Mouse (Mus musculus): Measurements from ENCODE around the gene Cldn7. TPM values are rescaled to one million over a fixed set of nuclear protein-coding genes. Genes with fewer than 3 reads are reported as not detected.
"Not testable (repeated sequence)": the region's sequence is repeated elsewhere in the genome, so short reads cannot be mapped to it uniquely, and the experiment has no call there.

Gene Cldn7
- under 1 TPM in 1 of 4 experiments, not detected in 3; 0.55 TPM for total RNA-seq (2022)

DNA sequence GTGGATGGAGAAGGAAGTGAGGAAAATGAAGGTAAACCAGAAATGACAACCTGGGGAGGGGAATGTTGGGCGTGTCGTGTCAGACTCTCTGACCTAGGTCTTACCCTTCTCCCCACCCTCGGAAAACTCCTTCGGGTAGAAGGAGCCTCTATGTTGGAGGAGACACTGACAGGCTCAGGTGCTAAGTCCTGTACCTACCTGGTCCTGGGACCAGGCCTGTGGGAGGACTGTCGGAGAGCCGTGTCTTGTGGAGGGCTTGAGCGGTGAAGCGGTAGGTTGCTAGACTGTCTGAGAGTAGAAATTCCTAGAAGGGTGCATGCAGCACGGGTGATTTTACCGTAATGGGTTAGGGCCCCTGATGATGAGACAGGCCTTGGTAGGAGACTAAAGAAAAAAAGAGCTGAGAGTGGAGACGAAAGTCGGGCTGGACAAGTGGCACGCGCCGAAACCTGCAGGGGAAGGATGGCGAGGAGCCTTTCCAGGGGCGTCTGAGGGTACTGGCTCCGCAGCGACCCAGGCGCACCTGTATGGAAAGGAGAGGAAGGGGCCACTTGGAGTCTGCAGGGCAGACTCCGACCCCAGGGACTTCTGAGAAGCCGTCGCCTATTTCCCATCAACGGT, at the start of gene Cldn7:
TSS of gene Cldn7 (plus strand) at position 130 of the 621 bp plus-strand sequence.
- no peak for DNase-seq

DNA sequence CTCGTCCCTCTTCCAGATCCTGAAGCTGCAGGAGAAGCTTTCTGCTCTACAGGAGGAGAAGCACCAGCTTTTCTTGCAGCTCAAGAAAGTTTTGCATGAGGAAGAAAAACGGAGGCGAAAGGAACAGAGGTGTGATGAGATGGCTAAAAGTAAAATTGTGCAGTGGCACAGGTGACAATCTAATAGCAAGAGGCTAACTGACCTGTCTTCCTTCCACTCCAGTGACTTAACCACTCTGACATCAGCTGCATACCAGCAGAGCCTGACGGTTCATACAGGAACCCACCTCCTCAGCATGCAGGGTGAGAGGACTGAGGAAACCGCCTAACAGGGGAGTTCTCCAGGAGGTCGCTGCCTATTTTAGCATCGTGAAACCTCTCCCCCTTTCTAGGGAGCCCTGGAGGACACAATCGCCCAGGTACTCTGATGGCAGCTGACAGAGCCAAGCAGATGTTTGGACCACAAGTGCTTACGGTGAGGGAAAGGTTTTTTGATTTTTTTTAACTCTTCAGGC, 49.6 kb upstream of the Cldn7 start:
- DNase-seq: no peak

DNA sequence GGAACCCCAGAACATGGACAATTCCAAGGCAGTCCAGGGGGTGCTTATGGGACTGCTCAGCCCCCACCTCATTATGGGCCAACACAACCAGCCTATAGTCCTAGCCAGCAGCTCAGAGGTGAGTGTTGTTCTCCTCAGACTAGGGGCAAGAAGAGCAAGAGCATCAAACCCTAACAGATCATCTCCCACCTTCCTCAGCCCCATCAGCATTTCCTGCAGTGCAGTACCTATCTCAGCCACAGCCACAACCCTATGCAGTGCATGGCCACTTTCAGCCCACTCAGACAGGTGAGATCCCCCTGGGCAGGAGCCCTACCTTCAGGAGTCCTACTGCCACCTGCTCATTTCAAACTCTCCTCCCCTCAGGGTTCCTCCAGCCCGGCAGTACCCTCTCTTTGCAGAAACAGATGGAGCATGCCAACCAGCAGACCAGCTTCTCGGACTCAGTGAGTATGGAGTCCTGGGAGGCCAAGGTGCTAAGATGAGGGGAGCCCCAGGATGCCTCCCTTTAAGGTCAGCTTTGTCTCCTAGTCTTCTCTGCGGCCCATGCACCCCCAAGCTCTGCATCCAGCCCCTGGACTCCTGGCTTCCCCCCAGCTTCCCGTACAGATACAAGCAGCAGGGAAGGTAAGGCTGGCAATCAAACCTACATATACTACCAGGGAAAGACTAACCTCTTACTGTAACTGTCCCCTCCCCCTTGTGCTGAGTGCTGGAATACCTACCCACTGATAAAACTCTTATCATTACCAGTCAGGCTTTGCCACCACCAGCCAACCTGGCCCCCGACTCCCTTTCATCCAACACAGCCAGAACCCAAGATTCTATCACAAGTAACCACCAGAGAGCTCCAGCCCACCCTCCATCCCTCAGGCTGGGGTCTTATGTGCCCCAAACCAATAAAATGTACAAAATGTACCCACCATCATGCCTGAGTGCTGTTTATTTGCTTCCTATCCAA, 48.6 kb upstream of the Cldn7 start:
- no peak for DNase-seq

DNA sequence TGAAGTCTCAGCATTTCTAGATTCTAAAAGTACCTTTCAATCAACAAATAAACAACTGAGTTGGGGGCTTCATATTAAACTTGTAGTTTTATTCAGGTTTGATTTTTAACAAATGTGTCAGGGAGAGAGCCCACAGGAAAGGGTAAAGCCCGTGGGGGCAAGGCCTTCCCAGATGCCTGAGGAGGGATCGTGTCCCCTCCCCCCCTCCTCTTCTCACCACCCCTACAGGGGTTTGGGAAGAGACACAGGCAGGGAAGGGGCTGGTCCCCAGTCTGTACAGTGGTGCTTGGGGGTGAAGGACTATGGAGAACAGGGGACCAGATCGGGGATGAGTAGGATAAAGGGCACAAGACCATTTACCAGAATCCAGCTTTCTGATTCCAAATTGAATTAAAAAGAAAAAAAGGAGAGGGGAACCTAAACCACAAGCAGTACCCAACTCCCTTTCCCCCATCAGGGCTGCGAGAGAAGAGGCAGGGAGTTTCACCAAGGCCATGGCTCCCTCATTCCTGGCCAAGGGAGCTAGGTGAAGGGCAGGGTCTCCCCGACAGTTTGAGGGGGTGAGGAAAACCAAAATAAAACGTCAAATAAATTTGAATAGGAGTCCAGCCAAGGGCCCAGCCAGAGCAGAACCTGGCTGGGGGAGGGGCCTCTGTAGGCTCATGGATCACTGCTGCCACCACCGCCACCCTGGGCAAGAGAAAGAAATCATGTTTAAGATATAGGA, 47.8 kb upstream of the Cldn7 start:
- not testable (repeated sequence) for DNase-seq

DNA sequence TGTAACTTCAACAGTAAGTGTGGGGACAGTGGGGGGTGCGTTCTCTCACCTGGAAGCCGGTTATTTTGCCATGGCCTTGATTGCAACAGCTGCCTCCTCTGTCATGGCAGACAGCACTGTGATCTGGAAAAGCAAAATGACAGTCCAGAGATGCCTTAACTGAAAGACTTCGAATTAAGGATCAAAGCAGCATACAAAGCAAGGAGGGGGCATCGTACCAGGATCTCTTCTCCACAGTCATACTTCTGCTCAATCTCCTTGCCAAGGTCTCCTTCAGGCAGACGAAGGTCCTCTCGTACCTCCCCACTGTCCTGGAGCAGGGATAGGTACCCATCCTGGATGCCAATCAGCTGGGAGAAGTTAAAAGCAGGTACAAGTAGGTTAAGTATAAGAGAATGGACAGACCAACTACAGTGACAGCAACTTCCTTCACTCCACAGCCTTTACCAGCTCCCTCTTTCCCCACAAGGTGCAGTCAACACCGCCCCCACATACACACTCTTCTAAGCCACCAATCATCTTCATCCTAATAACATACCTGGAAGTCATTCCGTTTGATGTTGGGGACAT, 47.1 kb upstream of the Cldn7 start:
- DNase-seq: no peak

DNA sequence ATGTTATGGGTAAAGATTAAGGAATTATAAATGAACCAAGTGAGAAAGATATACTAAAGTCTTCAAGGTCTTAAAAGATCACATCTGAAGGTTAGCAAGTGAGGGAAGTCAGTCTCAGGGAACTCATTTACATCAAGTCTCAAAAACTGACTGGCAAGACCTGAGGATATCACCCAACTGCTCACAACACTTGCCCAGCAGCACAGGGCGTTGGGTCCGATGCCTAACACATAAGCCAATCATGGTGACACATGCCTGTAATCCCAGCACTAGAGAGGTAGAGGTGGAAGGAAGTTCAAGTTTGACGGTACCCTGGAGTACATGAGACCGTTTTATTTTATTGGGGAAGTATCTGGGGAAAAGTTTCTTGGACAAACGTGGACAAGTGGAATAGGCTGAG, 46.5 kb upstream of the Cldn7 start:
- DNase-seq: no peak

DNA sequence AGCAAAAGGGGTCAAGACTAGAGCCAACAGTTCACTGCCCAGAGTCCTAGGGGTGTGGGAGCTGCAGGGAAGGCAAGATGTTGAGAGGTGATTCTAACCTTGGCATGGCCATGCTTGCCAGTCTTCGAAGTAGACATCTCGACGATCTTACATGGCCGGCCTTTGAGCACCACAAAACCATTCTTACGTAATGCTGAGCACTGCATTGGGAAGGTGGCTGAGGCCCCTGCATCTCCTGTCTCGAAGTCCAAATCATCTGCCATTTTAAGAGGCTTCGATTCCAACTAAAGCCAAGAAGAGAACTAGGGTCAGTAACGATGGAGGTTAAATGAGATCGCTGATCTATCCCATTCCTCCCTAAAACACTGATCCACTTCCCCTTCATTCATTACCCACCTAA, 45.5 kb upstream of the Cldn7 start:
- DNase-seq: no peak

DNA sequence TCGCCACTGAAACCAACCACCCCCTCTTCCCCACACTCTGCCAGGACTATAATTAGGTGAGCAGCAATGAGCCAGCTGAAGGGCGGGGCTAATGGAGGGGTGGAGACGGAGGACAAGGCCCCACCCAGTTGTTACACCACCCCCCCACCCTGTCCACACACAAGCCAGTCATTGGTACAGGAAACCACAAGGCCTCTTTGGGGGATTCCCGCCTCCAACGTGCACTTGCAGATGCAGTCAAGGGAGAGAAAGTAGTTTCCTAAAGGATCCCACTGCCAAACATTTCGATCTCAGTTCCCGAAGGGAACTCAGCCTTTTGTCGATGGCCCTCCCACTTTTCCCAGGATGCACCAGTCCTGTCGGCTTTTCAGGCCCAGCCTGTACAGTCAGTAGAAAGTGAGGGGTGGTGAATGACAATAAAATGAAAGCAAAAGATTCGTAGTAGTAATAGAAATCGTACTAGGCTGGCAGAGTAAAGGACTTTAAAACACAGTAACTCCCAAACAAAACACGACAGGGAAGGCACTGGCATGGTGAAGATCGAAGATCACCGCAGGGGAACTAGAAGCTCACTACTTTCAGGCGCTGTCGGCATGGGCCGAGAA, 44.8 kb upstream of the Cldn7 start:
- peak; percentile 81 for DNase-seq

DNA sequence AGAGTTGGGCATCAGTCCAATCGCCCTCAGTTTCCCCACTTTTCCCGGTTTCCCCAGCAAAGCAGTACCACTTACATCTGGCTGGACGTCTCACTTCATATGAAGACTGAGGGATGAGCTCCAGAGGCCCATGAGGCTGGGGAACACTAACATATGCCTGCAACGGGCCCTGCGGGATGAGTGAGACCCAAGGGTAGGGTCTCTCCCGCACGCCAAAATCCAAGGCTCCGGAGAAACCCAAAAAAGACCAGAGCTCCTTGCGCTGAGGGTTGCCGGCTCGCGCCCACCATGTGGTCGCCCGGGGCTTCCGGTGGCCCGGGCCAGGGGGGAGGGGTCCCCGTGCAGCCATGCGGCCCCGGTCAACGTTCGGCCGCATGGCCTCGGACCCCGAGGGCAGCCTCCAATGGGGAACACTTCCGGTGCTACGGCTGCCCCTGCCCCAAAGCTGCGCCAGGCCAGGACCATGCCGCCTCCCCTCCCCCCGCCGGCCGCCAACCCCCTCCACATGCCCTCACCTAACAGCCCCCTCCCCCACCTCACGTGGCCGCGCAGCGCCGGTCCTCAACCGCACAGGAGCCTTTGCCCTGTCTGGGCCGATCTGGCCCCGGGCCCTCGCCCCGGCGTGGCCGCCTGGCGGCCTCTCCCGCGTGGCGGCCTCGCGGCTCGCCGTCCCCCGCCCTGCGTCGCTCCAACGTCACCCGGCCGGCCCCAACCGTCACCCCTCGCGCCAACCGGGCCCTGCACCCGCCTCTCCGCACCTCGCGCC, 44.1 kb upstream of the Cldn7 start:
- peak; percentile 60 for DNase-seq

DNA sequence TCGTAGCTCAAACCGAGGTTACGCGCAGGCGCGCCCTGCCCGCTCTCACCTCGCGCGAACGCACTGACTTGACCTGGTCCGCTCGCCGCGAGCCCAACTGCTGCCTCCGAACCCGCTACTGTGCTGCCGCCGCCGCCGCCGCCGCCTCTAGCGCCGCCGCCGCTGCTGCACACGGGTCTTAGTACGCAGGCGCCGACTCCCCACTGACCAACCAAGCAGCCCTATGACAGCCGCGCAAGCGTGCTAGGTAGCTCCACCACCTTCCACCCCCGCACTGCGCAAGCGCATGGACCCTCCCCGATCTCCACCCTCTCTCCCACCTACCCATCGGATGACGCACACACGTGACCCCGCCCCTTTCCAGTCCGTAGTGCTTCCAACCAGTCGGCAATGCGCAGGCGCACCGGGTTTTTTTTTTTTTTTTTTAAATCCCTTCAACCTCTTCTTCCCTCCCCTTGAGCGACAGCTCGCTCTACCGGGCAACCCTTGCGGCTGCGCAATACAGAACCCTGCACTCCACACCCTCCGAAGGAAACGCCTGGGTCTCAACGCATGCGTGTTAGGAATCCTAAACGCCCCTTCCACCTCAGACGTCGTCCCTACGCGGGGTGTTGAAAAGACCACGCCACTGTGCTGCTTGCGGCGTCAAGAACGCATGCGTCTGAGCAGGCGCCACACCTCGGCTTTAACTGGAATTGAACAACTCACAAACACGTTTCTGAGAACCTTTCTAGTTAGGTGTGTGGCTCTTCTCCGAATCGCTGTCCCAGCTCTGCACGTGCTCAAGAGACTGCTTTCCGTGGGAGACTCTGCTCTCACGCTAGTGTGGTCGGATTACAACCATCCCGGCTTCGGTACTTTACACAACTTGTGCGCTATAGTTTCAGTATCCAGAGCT, 43.2 kb upstream of the Cldn7 start, which contains the start of gene Eif5a:
TSS of gene Eif5a (minus strand) at position 845 of the 898 bp plus-strand sequence.
- peak; percentile 100 for DNase-seq

DNA sequence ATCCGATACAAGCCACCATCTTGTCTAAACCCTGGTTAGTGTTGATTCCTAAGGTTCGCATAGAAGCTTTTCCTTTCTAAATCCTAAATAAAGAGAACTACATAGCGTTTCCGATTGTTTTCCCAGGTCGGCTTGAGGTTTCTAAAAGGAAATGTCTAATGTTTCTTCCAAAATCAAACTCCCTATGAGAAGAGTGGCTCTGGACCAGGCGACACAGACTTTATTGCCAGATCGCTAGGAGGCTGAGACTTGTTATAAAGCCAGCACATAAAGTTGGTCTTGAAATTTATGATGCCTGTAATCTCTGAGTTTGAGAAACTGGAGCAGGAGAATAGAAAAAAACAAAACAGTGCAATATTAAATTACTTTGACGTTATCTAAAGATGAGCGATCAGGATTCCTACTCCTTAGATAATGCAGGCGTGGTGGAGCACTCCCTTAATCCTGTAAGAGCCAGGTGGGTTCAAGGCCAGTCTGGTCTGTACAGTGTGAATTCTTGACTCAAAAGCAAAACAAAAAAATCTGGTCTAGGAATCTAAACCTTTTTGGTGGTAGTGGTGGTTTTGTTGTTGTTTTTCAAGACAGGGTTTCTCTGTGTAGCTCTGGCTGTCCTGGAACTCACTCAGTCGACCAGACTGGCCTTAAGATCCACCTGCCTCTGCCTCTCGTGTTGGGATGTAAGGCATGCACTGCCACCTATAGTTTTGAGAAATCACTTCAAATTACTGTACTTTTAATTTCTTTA, 42.4 kb upstream of the Cldn7 start:
- no peak for DNase-seq

DNA sequence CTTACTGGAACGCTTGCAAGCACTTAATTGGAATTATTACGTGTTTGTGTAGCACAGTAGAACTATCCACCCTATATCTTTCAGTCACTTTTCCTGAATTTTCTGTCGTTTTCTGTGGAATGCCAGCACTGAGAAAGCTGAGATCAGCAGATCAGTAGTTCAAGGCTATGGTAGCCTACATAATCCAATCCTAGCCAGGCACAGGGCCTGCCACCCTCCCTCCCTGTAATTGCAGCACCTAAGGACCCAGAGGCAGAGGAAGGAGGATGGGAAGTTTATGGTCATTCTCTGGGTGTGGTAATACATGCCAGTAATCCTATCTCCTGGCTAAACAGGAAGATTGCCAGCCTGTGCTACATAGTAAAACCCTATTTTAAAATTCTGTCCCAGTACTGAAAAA, 41.8 kb upstream of the Cldn7 start:
- DNase-seq: no peak

DNA sequence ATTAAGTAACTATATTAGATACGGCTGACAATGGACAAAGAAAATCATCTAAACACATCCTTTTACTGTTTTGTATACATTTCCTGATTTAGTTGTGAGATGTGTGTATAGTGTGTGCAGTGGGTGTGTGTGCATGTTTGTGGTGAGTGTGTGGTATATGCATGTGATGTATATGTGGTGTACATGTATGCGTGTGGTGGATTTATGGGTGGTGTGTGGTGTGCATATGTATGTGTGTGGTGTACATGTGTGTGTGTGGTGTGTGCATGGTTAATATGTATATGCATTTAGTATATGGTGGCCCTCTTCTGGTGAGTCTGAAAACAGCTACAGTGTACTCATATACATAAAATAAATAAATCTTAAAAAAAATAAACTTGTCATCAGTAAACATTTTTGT, 37.1 kb upstream of the Cldn7 start:
- DNase-seq: no peak

DNA sequence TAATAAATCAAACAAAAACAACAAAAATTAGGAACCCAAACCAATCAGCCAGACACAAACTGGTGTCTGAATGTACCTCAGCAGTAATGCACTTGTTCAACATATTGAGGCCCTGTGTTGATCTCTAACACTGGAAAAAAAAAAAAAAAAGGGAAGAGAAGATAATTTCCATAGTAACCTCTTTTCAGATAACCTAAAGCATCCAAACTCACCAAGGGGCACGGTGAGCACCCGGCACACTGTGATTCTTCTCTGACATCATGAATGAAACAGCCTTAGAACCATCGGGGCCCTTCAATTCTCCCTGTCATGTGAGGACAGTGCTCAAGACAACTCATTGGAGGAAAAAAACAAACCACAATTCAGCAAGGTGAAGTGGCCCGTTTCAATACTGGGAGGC, 34.9 kb upstream of the Cldn7 start:
- no peak for DNase-seq

DNA sequence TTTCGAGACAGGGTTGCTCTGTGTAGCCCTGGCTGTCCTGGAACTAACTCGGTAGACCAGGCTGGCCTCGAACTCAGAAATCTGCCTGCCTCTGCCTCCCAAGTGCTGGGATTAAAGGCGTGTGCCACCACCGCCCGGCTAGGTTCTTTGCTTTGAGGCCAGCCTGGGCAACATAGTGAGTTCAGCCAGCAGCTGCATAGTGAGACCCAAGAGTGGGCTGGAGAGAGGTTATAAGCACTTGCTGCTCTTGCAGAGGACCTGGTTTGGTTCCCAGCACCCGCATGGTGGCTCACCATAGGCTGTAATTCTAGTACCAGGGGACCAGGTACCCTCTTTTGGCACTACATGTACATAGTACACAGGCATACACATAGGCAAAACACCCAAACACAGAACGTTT, 34.4 kb upstream of the Cldn7 start:
- DNase-seq: not testable (repeated sequence)

DNA sequence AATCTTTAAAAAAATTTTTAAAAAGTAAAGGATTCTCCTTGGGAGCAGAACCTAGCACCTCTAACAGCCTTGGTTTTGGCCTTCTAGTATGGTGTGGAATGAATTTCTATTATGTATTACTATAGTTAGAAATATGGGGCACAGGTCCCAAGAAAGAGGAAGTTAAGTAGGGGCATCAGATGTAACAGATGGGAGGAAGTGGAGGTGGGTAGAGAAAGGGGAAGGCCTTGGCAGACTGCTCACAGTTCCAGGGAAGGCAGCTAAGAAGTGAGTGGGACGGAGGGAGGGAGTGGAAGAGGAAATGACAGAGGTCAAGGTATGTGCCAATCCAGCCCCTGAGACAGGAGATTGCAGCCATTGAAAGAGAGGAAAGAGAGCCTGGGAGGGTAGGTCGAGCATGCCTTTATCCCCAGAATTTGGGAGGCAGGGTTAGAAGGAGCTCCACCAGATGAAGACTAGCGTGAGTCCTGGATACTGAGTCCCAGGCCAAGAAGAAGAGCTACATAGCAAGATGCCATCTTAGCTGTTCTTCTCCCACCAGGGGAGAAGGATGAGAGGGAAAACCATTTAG, 33.5 kb upstream of the Cldn7 start:
- no peak for DNase-seq

DNA sequence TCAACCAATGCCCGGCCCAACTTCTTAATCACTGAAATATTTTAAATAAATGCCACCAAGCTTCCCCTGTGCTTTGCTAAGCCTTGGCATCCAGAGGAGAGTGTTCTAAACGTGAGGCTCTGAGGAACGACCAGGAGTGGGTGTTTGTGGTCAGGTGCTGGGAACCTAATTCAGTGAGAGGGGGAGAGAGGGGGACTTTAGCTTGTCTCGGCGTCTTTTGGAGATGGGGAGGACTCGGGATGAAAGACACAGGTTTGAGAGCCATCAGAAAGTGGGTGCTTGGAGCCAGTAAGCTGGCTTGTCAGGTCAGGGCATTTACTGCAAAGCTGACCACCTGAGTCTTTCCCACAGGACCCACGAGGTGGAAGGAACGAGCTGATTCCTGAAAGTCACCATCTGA, 32.8 kb upstream of the Cldn7 start:
- DNase-seq: no peak

DNA sequence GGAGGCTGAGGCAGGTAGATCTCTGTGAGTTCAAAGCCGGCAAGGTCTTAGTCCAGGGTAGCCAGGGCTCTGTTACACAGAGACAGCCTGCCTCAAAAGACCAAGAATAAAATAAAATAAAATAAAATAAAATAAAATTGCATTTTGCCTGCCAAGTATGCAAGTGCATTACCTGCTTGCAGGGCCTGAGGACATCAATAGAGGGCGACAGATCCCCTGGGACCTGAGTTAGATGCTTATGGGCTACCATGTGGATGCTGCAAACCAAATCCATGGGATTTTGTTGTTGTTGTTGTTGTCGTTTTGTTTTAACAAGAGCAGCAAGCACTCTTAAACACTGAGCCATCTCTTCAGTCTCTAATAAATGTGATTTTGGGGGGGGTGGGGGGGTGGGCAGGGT, 32.3 kb upstream of the Cldn7 start:
- no peak for DNase-seq

DNA sequence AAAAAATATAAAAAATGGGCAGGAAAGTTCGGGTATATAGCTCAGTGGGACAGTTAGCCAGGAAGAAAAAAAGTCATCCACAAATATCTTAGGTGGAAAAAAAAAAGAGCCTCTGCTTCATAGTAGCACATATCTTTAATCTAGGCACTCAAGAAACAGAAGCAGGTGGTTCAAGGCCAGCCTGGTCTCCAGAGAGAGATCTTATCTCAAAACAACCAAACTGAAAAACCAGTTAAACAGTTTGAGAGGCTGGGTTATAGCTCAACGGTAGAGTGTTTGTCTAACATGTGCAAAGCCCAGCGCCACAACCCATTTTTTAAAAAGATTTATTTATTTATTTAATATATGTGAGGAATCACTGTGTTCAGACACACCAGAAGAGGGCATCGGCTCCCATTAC, 31.5 kb upstream of the Cldn7 start:
- DNase-seq: no peak
